Mouse (Mus musculus) kidney, postnatal 4 days (tissue): ENCODE measurements around the gene Map3k6.

Experiments
- DNase-seq, 2 experiments: peaks; one replicate each; pipeline ENCODE4 v3.0.0; 2021; ENCODE audit warnings: mixed read lengths in 2 of 2

Map3k6 gene

DNA sequence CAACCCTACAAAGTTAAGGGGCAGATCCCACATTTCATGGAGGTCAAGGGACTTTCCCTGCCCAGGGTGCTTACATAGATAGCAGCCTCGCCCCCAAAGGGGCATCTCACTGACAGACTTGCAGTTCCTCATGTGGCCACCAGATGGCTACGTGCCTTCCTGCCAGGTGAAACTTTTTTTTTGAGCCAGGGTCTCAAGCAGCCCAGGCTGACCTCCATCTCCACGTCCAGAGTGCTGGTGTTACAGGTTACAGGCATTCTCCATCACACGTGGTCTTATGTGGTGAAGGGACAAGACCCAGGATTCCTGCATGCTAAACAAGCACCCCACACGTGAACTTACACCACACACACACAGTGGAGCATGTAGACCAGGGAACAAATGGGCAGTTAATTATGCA is 23.0 kb upstream of the Map3k6 start:
- peak; percentile 86 to 88 for DNase-seq

DNA sequence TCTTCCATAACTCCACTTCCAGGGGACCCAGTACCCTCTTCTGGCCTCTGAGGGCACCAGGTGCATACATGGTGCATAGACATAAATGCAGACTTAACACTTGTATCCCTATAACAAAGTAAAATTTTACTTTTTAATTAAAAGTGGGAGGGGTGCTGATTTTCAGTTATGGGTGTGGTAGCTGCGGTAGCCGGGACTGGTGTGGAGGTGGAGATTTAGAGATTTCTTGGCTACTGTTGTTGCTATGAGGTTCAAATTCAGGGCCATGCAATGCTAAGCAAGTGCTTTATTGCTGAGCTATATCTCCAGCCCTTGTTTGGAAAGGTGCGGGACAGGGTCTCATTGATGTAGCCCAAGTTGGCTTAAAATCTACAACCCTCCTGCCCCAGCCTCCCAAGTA is 21.9 kb upstream of the Map3k6 start:
- no peak for DNase-seq

DNA sequence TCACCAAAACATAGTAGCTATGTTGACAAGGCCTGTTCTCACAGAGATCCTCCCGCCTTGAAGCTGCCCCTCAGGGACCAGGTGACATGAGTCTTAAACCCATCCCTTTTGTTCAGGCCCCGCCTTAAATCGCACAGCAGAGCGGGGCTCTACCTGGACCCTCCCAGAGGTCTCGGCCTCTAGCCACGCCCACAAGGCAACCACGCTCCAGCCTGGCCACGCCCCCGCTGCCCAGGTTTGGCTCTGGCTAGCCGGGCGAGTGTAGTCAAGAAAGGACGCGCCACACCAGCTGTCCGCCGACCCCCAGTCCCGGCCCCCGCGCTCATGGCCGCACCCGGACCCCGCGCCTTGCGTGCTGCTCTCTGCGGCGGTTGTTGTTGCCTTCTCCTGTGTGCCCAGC is 20.0 kb upstream of the Map3k6 start:
- peak; percentile 78 to 85 for DNase-seq

DNA sequence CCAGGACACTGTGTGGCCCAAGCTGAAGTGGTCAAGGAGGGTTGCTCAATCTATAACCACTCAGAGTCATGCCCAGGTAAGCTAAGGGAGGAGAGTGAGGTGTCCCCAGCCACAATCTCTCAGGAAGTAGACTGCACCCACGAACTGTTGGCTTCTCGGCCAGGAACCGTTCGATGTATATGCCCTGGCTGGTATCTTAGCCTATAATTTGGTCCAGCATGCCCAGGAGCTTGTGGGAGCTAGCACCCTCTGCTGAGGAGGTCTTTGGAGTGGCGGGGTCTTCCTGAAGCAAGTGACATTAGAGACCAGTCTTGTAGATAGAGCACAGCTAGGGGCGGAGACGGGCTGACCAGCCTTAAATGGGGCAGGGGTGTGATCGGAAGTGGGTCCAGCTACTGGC is 18.9 kb upstream of the Map3k6 start:
- no peak for DNase-seq

DNA sequence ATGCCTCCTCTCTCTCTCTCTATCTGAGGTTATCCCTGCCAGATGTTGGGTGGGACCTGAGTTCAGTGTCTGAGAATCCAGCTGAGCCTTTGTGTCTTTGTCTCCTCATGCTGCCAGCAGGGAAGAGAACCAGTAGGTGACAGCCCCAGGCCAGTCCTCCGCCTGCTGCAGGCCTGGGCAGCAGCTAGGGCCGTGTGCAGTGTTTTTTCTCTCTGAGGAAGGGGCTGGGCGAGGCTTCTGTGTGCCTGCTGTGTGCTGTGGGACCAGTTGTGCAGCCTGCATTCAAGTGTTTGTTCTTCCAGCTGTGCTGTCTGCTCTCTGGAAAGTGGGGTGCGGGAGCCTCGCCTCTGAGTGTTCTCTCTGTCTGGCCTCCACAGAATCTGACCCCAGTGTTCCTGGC is 16.7 kb upstream of the Map3k6 start:
- DNase-seq, result no peak

DNA sequence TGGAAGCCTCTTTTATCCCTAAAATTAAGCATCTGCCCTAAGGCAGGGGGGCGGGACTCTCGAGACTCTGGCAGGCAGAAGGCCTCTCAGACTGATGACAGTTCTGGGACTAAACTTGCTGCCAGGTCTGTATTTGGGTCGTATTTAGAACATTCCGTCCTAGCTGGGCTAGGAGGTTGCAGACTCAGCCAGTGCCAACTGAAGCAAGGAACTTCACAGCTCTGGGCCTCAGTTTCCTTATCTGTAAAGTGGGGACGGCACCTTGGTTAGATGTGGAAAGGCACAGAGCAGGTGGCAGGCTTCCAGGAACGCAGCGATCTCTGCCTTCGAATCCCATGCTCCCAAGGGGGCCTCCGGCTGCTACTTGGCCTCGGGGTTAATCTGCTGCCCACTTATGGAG is 14.5 kb upstream of the Map3k6 start:
- no peak for DNase-seq

DNA sequence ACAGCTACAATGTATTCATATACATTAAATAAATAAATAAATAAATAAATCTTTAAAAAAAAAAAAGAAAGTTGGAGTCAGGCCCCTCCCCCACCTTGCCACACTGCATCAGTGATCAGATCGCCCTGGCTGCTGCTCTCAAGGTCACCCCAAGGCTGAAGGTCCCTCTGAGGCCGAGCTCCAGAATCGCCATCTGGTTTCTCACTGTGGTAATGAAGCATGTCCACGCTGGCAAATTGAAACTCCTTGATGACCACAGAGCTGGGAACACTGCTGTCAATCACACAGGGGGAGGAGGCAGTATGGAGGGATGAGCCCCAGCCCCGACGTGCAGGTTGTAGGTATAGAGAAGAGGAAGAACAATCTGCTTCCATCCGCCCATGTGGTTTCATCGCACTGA is 13.0 kb upstream of the Map3k6 start:
- DNase-seq, result peak in 1 of 2 experiments; percentile 53

DNA sequence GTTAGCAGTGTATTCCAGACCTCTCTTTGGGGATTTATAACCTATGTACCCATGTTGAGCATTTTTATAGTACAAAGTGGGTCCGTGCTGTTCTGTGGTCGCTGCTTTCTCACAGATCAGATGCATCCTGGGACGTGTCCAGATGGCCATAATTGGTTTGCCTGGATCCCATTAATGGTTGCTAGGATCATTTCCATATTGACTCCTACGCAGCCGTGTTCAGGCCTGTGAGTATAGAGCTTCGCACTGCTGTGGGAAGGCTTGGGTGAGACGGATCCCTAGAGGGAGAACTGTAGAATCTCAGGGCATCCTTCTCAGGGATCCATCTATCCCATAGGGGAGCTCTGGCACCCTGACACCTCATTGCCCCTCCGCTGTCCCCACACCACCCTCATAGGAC is 11.0 kb upstream of the Map3k6 start:
- DNase-seq, result no peak

DNA sequence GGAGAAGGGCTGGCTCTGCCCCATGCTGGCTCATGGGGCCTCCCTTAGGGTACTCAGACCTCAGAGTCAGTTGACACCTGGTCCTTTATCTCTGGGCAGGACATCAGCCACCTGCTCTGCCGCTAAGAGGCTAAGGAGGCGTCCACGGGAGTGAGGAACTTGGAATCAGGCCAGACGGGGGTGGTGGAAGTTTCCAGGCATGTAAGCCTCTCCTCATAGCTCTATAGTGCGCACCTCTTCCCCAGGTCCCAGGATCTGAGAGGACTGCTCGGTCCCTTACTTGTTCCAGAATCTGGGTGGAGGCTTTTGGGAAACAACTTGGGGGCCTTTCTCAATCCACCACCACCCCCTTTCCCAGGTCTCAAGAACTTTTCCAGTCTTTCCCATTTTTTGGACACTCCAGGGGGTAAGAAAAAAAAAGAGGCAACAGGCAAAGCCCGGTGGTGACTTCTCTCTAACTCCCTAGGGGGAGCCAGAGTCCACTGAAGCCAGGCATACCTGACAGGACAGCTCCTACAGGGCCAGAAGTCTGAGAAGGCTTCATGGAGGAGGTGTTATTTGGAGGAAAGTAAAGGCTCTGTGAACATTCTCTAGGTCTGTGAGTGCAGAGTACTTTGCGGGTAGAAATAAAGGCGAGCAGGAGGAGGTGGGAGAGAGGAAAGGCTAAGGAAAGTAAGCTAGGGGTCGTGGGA is 7.2 kb upstream of the Map3k6 start:
- peak; percentile 43 to 69 for DNase-seq

DNA sequence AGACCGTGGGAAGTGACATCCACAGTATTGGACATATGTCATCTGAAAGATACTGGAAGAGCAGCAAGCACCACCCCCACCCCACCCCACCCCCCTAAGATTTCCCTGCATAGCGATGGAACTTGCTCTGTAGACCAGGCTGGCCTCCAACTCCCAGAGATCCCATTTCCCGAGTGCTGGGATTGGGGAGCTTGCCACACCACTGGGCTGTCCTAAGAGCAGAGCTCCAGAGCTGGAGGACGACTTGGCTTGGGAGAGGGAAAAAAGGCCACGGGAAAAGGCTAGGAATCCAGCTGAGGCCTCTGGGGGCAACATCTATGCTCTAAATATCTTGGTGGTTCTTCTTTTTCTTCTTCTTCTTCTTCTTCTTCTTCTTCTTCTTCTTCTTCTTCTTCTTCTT is 5.8 kb upstream of the Map3k6 start:
- DNase-seq, result no peak

DNA sequence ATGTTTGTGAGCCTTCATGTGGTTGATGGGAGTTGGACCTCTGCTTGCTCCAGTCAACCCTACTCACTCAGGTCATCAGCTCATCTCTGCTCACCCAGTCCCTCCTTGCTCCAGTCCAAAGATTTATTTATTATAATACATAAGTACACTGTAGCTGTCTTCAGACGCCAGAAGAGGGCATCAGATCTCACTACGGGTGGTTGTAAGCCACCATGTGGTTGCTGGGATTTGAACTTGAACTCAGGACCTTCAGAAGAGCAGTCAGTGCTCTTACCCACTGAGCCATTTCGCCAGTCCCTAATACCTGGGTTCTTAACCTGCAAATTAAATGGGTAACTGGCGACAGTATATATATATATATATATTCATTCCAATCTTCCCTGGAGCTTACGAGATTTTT is 5.2 kb upstream of the Map3k6 start:
- DNase-seq, result no peak

DNA sequence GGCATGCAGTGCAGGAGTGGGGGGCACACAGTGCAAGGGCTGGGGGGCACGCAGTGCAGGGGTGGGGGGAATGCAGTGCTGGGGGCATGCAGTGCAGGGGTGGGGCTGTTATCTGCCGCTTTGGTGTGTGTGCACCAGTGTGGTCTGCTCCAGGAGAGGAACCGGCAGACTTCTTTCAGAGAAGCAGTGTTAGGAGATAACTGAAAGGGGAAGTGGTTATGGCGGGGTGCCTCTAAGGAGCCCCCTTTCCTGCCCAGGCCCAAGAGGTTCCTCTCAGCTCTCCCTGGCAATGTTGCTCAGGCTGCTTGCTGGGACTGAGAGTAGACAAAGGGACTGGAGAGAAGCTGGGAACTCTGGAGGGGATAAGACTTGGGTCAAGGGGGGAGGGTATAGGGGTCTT is 2.7 kb upstream of the Map3k6 start:
- DNase-seq, result no peak

DNA sequence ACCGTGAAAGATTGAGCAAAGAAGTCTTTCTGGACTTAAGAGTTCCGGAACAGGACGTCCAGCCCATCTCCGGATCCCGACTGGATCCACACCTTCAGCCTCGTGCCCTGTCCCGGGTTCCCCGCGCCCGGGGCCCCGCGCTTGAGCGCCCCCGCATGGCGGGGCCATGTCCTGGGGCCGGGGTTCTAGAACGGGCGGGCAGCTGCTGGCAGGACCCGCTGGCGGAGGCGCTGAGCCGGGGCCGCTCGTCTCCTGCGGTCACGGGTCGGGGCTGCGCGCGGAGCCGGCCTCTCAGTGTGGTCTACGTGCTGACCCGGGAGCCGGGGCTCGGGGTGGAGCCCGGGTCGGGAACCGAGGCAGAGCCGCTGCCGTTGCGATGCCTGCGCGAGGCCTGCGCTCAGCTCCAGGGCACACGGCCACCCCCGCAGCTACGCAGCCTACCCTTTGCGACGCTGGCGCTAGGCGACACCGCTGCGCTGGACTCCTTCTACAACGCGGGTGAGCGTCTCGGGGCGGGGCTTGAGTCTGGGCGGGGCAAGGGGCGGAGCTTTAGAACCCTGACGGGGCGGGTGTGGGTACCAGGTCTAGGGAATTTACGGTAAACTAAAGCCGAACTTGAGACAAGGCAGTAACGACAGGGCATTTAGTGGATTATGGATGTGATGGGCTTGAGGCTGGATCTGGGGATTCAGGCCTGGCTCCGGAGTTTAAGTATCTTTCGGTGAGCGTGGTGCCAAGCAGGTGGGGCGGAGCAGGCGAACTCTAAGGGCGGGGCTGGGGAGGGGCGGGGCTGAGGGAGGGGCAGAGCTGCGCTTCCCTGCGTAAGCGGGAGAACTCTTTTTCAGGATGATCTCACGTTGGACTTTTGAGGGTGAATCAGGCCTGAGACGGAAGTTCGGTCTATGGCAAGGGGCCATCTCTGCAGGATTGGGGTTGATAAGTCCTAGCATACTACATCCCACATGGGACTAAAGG is 603 bp downstream of the Map3k6 start:
- DNase-seq, result peak; percentile 96

DNA sequence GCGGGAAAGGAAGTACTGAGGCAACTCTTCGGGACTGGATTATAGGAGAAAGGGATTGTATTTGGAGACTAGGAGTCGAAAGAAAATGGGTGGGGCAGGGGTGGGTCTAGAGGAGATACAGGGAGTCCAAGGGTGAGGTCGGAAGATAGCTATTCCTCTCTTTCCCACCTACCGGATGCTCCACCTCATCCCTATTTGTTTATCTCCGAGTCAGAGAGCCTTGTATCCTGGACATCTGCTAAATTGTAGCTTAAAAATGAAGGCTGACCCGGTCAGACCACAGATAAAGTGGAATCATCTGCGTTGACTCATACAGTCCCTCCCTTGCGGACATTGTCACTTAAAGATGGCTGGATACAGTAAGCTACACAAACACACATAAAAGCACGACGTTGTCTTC is 1.3 kb downstream of the Map3k6 start:
- no peak for DNase-seq

DNA sequence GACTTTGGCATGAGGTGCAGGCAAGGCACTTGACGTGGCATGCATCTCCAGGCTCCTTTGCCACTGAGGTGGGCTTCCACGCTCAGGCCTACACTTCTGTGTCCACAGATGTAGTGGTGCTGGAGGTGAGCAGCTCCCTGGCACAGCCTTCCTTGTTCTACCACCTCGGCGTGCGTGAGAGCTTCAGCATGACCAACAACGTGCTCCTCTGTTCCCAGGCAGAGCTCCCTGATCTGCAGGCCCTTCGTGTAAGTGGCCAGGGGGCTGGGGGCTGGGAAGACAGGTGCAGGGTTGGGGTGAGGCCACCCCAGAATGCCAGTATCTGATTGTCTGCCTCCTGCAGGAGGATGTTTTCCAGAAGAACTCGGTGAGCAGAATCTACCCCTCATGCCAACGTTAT is 2.1 kb downstream of the Map3k6 start:
- DNase-seq, result no peak

DNA sequence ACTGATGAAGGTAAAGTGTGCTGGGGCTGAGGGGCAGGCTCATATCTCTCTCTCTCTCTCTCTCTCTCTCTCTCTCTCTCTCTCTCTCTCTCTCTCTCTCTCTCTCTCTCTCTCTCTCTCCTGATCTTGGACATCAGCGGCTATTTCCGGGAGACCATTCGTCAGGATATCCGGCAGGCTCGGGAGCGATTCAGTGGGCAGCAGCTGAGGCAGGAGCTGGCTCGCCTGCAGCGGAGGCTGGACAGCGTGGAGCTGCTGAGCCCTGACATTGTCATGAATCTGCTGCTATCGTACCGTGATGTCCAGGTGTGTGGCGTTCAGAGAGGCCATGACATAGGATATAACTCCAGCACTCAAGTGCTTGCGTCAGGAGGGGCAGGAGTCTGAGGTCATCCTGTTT is 2.9 kb downstream of the Map3k6 start:
- DNase-seq, result peak; percentile 46 to 54

DNA sequence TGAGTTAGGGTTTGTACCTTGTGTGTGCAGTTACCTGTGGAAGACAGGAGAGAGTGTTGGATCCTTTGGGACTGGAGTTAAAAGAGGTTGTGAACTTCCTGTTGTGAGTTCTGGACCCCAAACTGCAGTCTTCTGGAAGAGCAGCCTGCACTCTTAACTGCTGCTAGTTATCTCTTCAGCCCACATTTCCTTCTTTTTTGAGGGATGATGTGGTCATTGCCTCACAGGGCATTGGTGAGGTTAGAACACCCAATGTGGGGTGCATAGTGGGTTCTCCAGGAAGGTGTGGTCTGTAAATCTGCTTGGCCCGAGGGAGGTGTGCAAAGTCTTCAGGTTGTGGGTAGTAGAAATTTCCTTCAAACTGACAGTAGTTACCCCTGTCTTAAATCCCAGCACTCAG is 3.7 kb downstream of the Map3k6 start:
- DNase-seq, result no peak

DNA sequence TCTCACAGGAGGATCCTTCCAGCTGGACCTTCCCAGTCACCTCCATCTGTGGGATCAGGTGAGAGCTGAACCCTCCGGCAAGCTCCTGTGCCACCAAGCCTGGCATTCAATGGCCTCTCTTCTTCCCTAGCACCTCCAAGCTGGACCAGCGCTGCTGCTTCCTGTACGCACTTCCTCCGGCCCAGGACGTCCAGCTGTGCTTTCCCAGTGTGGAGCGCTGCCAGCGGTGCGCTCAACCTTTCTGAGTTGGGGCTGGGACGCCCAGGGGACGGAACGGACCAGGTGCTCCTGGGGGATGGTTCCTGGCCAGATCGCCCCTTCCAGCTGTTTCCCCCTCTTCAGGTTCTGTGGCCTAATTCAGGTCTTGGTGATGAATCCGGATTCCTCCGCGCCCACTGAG is 6.5 kb downstream of the Map3k6 start:
- DNase-seq, result peak; percentile 60 to 73

DNA sequence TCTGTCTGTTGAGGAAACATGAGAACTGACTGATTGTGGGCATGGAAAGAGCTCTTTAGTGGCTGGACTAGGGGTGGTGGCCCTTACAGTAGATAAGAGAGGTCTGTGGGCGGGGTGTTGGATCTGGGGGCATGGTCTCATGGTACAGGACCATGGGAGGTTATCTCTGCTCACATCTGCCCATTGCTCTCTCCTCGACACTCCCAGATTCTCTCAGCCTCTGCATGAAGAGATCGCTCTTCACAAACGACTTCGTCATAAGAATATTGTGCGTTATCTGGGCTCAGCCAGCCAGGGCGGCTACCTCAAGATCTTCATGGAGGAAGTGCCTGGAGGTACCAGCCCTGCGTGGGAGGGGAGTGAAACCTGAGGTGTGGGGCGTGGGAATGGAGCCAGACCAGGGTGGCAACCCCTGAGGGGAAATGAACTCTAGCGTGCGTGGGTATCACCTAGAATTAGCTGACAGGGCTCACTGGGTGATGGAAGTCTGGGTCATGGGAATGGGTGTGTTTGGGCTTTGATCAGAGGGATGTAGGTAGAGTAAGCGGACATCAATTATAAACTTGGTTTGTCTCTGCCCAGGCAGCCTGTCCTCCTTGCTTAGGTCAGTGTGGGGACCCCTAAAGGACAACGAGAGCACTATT is 7.3 kb downstream of the Map3k6 start:
- DNase-seq, result no peak

DNA sequence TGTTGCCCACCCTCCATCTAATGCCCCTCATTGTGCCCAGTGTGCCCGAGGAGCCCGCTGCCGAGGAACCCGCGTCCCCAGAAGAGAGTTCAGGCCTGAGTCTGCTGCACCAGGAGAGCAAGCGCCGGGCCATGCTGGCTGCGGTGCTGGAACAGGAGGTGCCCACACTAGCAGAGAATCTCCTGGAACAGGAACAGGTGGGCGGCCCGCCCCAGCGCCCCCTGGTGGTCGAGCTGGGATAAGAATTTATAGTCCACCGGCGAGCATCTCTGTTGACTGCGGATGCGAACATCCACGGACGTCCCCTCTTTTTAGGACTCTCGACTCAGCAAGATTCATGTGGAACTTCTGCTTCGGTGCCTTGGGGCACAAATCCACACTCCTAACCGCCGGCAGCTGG is 10.0 kb downstream of the Map3k6 start:
- peak; percentile 91 to 92 for DNase-seq

DNA sequence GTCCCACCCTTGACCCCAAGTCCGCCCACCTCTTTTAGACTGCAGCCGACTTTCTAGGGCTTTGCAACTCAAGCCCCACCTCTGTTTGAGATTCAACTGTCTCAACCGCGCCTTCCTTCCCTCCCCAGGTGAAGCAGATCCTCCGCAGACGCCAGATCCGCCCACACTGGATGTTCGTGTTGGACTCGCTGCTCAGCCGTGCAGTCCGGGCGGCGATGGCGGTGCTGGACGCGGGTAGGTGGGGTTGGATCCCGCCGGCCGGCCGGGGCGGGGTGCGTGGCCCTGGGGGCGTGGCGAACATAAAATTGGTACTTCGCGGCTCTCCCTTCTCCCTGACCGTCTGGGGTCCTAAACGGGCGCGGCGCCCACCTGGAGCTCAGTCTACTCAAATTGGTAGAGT is 10.6 kb downstream of the Map3k6 start:
- DNase-seq, result peak; percentile 61 to 74

DNA sequence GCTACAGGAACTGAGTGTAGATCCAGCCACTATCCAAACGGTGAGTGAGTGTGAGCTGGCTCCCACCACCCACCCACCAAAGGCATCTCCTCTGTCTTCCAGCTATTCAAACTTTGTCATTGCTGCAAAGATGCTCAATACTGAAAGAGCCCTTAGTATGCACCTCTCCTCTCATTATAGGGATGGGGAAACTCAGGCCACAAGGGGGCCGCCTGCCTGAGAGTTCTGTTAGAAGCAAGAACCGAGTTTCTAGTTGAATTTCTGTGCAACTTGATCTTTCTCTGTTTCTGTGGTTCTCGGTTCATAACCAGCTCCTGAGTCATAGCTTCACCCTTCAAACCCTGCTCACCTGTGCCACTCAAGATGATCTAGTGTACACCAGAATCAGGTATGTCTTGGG is 11.5 kb downstream of the Map3k6 start:
- DNase-seq, result peak; percentile 44 to 53

DNA sequence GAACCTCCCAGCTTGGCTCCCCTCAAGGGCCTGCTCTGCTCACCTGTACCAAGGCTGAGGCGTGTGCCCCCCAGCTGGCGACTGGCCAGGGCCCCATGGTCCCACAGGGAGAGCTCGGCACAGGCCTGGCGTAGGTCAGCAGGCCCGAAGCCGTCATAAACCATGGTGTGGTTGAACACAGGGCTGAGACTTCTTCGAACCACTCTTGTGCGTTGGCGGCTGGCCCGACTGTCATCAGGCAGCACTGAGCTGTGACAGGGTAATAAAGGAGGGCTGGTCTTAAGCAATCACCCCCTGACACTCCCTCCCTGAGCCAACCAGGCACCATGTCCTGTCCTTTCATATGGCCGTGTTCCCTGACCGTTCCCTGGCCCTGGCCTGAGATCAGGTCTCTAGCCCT is 12.8 kb downstream of the Map3k6 start:
- DNase-seq, result peak; percentile 23 to 38

DNA sequence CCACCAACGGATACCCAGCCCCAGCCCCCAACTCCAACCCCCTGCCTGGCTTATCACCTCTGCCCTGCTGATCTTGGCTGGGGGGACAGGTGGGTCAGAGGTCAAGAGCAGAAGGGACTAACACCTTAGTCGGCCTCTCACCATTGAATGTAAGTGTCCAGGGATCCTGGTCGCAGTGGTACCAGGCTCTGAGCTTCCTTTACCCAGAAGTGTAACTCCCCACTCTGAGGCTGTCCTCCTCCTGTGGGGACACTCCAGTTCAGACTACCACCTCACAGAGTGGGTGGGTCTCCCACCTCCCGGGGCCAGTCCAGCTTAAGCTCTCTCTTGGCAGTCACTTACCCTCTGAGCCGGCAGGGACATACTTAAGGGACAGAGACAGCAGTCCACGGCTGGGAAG is 14.8 kb downstream of the Map3k6 start:
- DNase-seq, result no peak
